Mouse (Mus musculus): ENCODE data around the gene Tmprss7.

Tmprss7 gene

GRCm38 (mm10) chr16:45693558-45693957 is at the start of gene Tmprss7:
Gene Tmprss7 (minus strand): TSS chr16:45693658.
- DNase-seq (ENCODE audit: low spot score), result no peak

- peak; percentile 74 for DNase-seq (ENCODE audit: low spot score)
Measured at GRCm38 (mm10) chr16:45742615-45743476, 49.4 kb upstream of the Tmprss7 start, which contains the start of gene Abhd10. Gene Abhd10 (minus strand): TSS chr16:45742955.

- no peak for DNase-seq (ENCODE audit: low spot score)
Measured at GRCm38 (mm10) chr16:45737880-45738279, 44.4 kb upstream of the Tmprss7 start.

GRCm38 (mm10) chr16:45736724-45737123 is 43.3 kb upstream of the Tmprss7 start:
- DNase-seq (ENCODE audit: low spot score), result no peak

- DNase-seq (ENCODE audit: low spot score), result no peak
Measured at GRCm38 (mm10) chr16:45729163-45729562, 35.7 kb upstream of the Tmprss7 start.

- no peak for DNase-seq (ENCODE audit: low spot score)
Measured at GRCm38 (mm10) chr16:45724742-45725102, 31.3 kb upstream of the Tmprss7 start.

GRCm38 (mm10) chr16:45724061-45724741 is 30.7 kb upstream of the Tmprss7 start, which contains the start of gene Tagln3:
Gene Tagln3 (minus strand): TSS chr16:45724608.
- DNase-seq (ENCODE audit: low spot score), result no peak

- DNase-seq (ENCODE audit: low spot score), result no peak
Measured at GRCm38 (mm10) chr16:45723172-45723901, 29.9 kb upstream of the Tmprss7 start.

- no peak for DNase-seq (ENCODE audit: low spot score)
Measured at GRCm38 (mm10) chr16:45722460-45722951, 29.0 kb upstream of the Tmprss7 start.

- DNase-seq (ENCODE audit: low spot score), result no peak
Measured at GRCm38 (mm10) chr16:45720022-45720630, 26.7 kb upstream of the Tmprss7 start.

- no peak for DNase-seq (ENCODE audit: low spot score)
Measured at GRCm38 (mm10) chr16:45718296-45718695, 24.8 kb upstream of the Tmprss7 start.

GRCm38 (mm10) chr16:45714489-45715150 is 21.2 kb upstream of the Tmprss7 start:
- no peak for DNase-seq (ENCODE audit: low spot score)

GRCm38 (mm10) chr16:45713878-45714277 is 20.4 kb upstream of the Tmprss7 start:
- DNase-seq (ENCODE audit: low spot score), result no peak

GRCm38 (mm10) chr16:45713261-45713660 is 19.8 kb upstream of the Tmprss7 start:
- DNase-seq (ENCODE audit: low spot score), result no peak

- DNase-seq (ENCODE audit: low spot score), result no peak
Measured at GRCm38 (mm10) chr16:45711263-45711662, 17.8 kb upstream of the Tmprss7 start.

- DNase-seq (ENCODE audit: low spot score), result no peak
Measured at GRCm38 (mm10) chr16:45699301-45699700, 5.8 kb upstream of the Tmprss7 start.

- DNase-seq (ENCODE audit: low spot score), result no peak
Measured at GRCm38 (mm10) chr16:45697996-45698395, 4.5 kb upstream of the Tmprss7 start.

- no peak for DNase-seq (ENCODE audit: low spot score)
Measured at GRCm38 (mm10) chr16:45695445-45696160, 2.1 kb upstream of the Tmprss7 start.

GRCm38 (mm10) chr16:45692851-45693250 is 607 bp downstream of the Tmprss7 start:
- DNase-seq (ENCODE audit: low spot score), result no peak

GRCm38 (mm10) chr16:45690178-45690577 is 3.3 kb downstream of the Tmprss7 start:
- DNase-seq (ENCODE audit: low spot score), result no peak

GRCm38 (mm10) chr16:45686833-45687232 is 6.6 kb downstream of the Tmprss7 start:
- DNase-seq (ENCODE audit: low spot score), result no peak

Measured in spleen, adult 12 weeks (tissue).